In genomic region chr7:28180890-28181289, GRCm38 (mm10) we compare ENCODE assay signal across 9 mouse cellular contexts. TPM values are rescaled to one million over a fixed set of nuclear protein-coding genes. Genes with fewer than 3 reads are reported as not detected.
DNase-seq lines count a peak whose midpoint lies in the region; ATAC-seq and TF ChIP-seq lines count a peak whose summit lies in the region.
"Had no signal": no experiment of that assay in that cellular context is flagged by ENCODE, and none has a peak within 500 bp of the region (broad histone marks: within the 10 kb centered on the region; RNA-seq: fewer than 3 reads in every experiment).

No protein-coding gene starts in this region.

- H3K9ac ChIP-seq in heart, embryonic 15.5 days = no peak overlapping the region
- peak overlapping the region; percentile 93 for H3K9ac ChIP-seq in embryonic facial prominence, embryonic 11.5 days (replicated peaks; ENCODE audit: low read length)
- peak overlapping the region; percentile 89 for H3K9ac ChIP-seq in hindbrain, postnatal 0 days (replicated peaks; ENCODE audit: low read length)
- peak overlapping the region; percentile 92 for H3K9ac ChIP-seq in midbrain, embryonic 15.5 days

- DNase-seq in heart, adult 18-20 months = no peak
- no peak for DNase-seq in embryonic facial prominence, embryonic 11.5 days (ENCODE audit: low spot score)
- no peak for DNase-seq in hindbrain, postnatal 0 days (ENCODE audit: low spot score)
- no peak for DNase-seq in ovary, postnatal 14 days (ENCODE audit: low spot score)
- DNase-seq in left cerebral cortex, adult 8-10 months (ENCODE audit: low spot score in 2 of 2) = no peak
- no peak for DNase-seq in Muller cell, postnatal 12 days (ENCODE audit: inconsistent ontology term)
- DNase-seq: lung, adult 18-20 months had no signal

- peaks cover 8% of the 10 kb centered on the region for H3K4me1 ChIP-seq in heart, embryonic 15.5 days (replicated peaks)
- no peaks in the 10 kb centered on the region for H3K4me1 ChIP-seq in embryonic facial prominence, embryonic 11.5 days (ENCODE audit: control insufficient read depth, insufficient read depth, low read length)
- H3K4me1 ChIP-seq in hindbrain, postnatal 0 days (ENCODE audit: insufficient read depth, low read length) = peaks cover 9% of the 10 kb centered on the region; the same call in 1 of the 2 replicates
- H3K4me1 ChIP-seq in midbrain, embryonic 15.5 days = peaks cover 13% of the 10 kb centered on the region

- no peaks in the 10 kb centered on the region for H3K9me3 ChIP-seq in heart, embryonic 15.5 days (replicated peaks)
- no peaks in the 10 kb centered on the region for H3K9me3 ChIP-seq in embryonic facial prominence, embryonic 11.5 days (replicated peaks; ENCODE audit: control insufficient read depth, low read length)
- no peaks in the 10 kb centered on the region for H3K9me3 ChIP-seq in hindbrain, postnatal 0 days (ENCODE audit: low read length)
- H3K9me3 ChIP-seq in midbrain, embryonic 15.5 days = no peaks in the 10 kb centered on the region

- H3K4me2 ChIP-seq in heart, embryonic 15.5 days = peak overlapping the region; percentile 87
- peak overlapping the region; percentile 83 for H3K4me2 ChIP-seq in embryonic facial prominence, embryonic 11.5 days (ENCODE audit: low read depth, low read length)
- peak overlapping the region; percentile 82 for H3K4me2 ChIP-seq in hindbrain, postnatal 0 days (ENCODE audit: low read depth, low read length)
- H3K4me2 ChIP-seq in midbrain, embryonic 15.5 days = peak overlapping the region; percentile 73

- TF ChIP-seq CTCF in hindbrain, postnatal 0 days (IDR thresholded peaks at IDR 0.05; ENCODE audit: low read depth) = no peak

- H3K4me3 ChIP-seq in heart, embryonic 15.5 days = peak overlapping the region; percentile 100
- peak overlapping the region; percentile 96 for H3K4me3 ChIP-seq in embryonic facial prominence, embryonic 11.5 days (ENCODE audit: low read depth, low read length)
- H3K4me3 ChIP-seq in hindbrain, postnatal 0 days (ENCODE audit: low read length) = peak overlapping the region; percentile 95
- peak overlapping the region; percentile 100 for H3K4me3 ChIP-seq in midbrain, embryonic 15.5 days

- no peak for ATAC-seq in heart, embryonic 15.5 days (replicated peaks; ENCODE audit: insufficient number of reproducible peaks, insufficient read depth, low FRiP score, low read depth)
- ATAC-seq in embryonic facial prominence, embryonic 11.5 days (replicated peaks; ENCODE audit: insufficient number of reproducible peaks, low FRiP score, low TSS enrichment, low read depth) = no peak
- no peak for ATAC-seq in hindbrain, postnatal 0 days
- no peak for ATAC-seq in midbrain, embryonic 15.5 days (replicated peaks)

- no peaks in the 10 kb centered on the region for H3K27me3 ChIP-seq in heart, embryonic 15.5 days
- no peaks in the 10 kb centered on the region for H3K27me3 ChIP-seq in embryonic facial prominence, embryonic 11.5 days (ENCODE audit: control insufficient read depth, insufficient read depth, low read length)
- no peaks in the 10 kb centered on the region for H3K27me3 ChIP-seq in hindbrain, postnatal 0 days (ENCODE audit: insufficient read depth, low read length)
- no peaks in the 10 kb centered on the region for H3K27me3 ChIP-seq in midbrain, embryonic 15.5 days (replicated peaks)

- peaks cover 69% of the 10 kb centered on the region for H3K36me3 ChIP-seq in heart, embryonic 15.5 days
- H3K36me3 ChIP-seq in embryonic facial prominence, embryonic 11.5 days (replicated peaks; ENCODE audit: control insufficient read depth, insufficient read depth, low read depth, low read length) = peaks cover 37% of the 10 kb centered on the region
- peaks cover 66% of the 10 kb centered on the region for H3K36me3 ChIP-seq in hindbrain, postnatal 0 days (ENCODE audit: insufficient read depth, low read length)
- H3K36me3 ChIP-seq in midbrain, embryonic 15.5 days (replicated peaks) = peaks cover 61% of the 10 kb centered on the region

- WGBS in heart, embryonic 15.5 days = 60% methylated on average over 5 of the region's 5 CpGs
- 88% methylated on average over 5 of the region's 5 CpGs for WGBS in embryonic facial prominence, embryonic 11.5 days
- 68% methylated on average over 5 of the region's 5 CpGs for WGBS in hindbrain, postnatal 0 days
- 79% methylated on average over 5 of the region's 5 CpGs for WGBS in midbrain, embryonic 15.5 days

- H3K27ac ChIP-seq in heart, embryonic 15.5 days = no peak overlapping the region
- H3K27ac ChIP-seq in embryonic facial prominence, embryonic 11.5 days (replicated peaks; ENCODE audit: low read depth, low read length) = no peak overlapping the region
- peak overlapping the region; percentile 96 for H3K27ac ChIP-seq in hindbrain, postnatal 0 days
- H3K27ac ChIP-seq in midbrain, embryonic 15.5 days = no peak overlapping the region

RNA-seq across cellular contexts. Expression of gene Dyrk1b, which starts 1.6 kb away (rescaled TPM):
- polyA plus RNA-seq in heart, embryonic 15.5 days (2015; fragmentation: Nextera tagmentation; extraction: Ambion mirVana) = 7.3 and 9.2 TPM in 2 replicates
- 10 to 100 TPM; 26.0 to 32.6 TPM for total RNA-seq in heart, adult 18-20 months (2021)
- 14.1 and 14.3 TPM in 2 replicates for polyA plus RNA-seq in embryonic facial prominence, embryonic 11.5 days (2014; fragmentation: Nextera tagmentation; extraction: Ambion mirVana)
- total RNA-seq in hindbrain, postnatal 0 days (2014; rRNA removed) = 36.7 and 43.6 TPM in 2 replicates
- polyA plus RNA-seq in hindbrain, postnatal 0 days (2015; fragmentation: Nextera tagmentation; extraction: Ambion mirVana) = 7.8 and 8.4 TPM in 2 replicates
- polyA plus RNA-seq in midbrain, embryonic 15.5 days (2015; fragmentation: Nextera tagmentation; extraction: Ambion mirVana) = 16.3 and 18.1 TPM in 2 replicates
- total RNA-seq in left cerebral cortex, adult 8-10 months (2022) = 10 to 100 TPM; 42.5 to 45.3 (median 44.3) TPM

RNA-seq across cellular contexts. Expression of gene Fbl, which starts 11.4 kb away (rescaled TPM):
- polyA plus RNA-seq in heart, embryonic 15.5 days (2015; fragmentation: Nextera tagmentation; extraction: Ambion mirVana) = 67.5 and 76.4 TPM in 2 replicates
- 10 to 100 TPM; 28.9 to 32.8 TPM for total RNA-seq in heart, adult 18-20 months (2021)
- polyA plus RNA-seq in embryonic facial prominence, embryonic 11.5 days (2014; fragmentation: Nextera tagmentation; extraction: Ambion mirVana) = 40.5 and 46.6 TPM in 2 replicates
- total RNA-seq in hindbrain, postnatal 0 days (2014; rRNA removed) = 23.5 and 24.4 TPM in 2 replicates
- polyA plus RNA-seq in hindbrain, postnatal 0 days (2015; fragmentation: Nextera tagmentation; extraction: Ambion mirVana) = 70.7 and 73.7 TPM in 2 replicates
- 75.6 and 78.4 TPM in 2 replicates for polyA plus RNA-seq in midbrain, embryonic 15.5 days (2015; fragmentation: Nextera tagmentation; extraction: Ambion mirVana)
- total RNA-seq in left cerebral cortex, adult 8-10 months (2022) = 10 to 100 TPM; 47.8 to 59.8 (median 56.9) TPM

RNA-seq across cellular contexts. Expression of gene 9530053A07Rik, which starts 51.6 kb away (rescaled TPM):
- polyA plus RNA-seq in heart, embryonic 15.5 days (2015; fragmentation: Nextera tagmentation; extraction: Ambion mirVana) = 0.03 and 0.10 TPM in 2 replicates
- total RNA-seq in heart, adult 18-20 months (2021) = not detected
- polyA plus RNA-seq in embryonic facial prominence, embryonic 11.5 days (2014; fragmentation: Nextera tagmentation; extraction: Ambion mirVana) = 0.06 TPM in 1 of 2 replicates, not detected in the other
- 0.05 TPM in 1 of 2 replicates, not detected in the other for total RNA-seq in hindbrain, postnatal 0 days (2014; rRNA removed)
- 0.16 and 0.19 TPM in 2 replicates for polyA plus RNA-seq in hindbrain, postnatal 0 days (2015; fragmentation: Nextera tagmentation; extraction: Ambion mirVana)
- 0.05 and 0.06 TPM in 2 replicates for polyA plus RNA-seq in midbrain, embryonic 15.5 days (2015; fragmentation: Nextera tagmentation; extraction: Ambion mirVana)
- total RNA-seq in left cerebral cortex, adult 8-10 months (2022) = under 1 TPM; 0.06 to 0.12 (median 0.07) TPM
